Mouse (Mus musculus) telencephalon, adult 2 months (tissue): ENCODE results near the gene Ophn1.

Experiments
- DNase-seq: peaks from one replicate; pipeline ENCODE4 v3.0.0-alpha.2; 2011; ENCODE audit warnings: low read depth, low spot score

Gene Ophn1

DNA sequence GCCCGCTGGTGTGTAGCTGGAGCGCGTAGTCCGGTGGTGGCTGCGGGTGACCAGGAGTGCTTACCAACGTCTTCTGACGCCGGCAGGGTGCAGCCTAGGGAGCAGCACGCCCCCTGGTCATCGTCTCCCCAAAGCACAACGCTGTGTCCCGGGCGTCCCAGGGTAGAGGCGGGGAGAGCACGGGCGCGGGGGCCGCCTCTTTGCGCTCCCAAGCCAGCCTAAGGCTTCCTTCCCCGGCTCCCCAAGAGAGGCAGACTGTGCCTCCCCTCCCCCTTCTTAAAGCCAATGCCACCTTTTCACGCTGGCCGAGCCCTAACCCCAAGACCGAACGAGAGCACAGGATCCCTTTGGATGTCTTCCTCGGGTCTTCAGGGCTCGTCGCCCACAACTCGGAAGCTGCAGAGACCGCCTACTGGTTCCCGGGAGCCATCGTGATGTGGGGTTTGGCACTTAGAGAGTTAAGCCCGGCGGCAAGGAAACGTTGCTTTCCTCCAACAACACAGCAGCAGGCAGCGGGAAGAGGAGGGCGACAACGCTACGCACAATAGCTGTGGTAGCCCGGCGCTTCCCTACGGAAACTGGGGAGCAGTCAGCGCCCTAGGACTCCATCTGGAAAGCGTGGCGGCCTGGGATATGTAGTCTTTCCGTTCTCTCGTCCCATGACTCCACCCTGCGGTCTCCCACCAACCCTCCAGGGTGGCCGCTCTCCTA is at the start of gene Ophn1:
TSS of gene Ophn1 (minus strand) at position 620 of the 711 bp plus-strand sequence.
- DNase-seq, result peak; percentile 74

DNA sequence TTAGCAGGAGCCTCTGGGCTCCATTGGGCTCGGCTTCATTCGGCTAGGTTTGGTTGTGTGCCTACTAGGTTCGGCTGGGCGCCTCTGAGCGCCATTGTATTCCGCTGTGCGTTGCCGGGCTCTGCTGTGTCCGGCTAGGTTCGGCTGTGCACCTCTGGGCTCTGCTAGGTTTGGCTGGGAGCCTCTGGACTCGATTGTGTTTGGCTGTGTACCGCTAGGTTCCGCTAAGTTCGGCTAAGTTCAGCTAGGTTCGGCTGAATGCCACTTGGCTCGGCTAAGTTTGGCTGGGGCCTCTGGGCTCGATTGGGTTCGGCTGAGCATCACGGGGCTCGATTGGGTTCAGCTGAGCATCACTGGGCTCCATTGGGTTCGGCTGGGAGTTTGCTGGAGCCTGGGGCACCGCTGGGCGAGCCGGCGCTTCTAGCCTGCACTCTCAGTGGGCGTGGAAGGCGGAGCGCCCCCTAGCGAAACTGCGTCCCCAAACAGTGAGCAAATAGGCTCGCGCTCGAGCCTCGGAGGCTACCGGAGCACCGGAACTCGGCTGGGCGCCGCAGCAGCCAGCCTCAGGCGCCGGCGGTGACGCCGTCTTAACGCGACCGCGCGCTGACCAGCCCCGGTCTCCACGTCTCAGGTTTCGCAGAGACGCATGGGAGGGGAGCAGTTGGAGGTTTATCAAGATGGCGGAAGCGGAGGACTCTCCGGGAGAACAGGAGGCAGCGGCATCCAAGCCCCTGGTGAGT is 46.9 kb upstream of the Ophn1 start:
- peak; percentile 77 for DNase-seq

DNA sequence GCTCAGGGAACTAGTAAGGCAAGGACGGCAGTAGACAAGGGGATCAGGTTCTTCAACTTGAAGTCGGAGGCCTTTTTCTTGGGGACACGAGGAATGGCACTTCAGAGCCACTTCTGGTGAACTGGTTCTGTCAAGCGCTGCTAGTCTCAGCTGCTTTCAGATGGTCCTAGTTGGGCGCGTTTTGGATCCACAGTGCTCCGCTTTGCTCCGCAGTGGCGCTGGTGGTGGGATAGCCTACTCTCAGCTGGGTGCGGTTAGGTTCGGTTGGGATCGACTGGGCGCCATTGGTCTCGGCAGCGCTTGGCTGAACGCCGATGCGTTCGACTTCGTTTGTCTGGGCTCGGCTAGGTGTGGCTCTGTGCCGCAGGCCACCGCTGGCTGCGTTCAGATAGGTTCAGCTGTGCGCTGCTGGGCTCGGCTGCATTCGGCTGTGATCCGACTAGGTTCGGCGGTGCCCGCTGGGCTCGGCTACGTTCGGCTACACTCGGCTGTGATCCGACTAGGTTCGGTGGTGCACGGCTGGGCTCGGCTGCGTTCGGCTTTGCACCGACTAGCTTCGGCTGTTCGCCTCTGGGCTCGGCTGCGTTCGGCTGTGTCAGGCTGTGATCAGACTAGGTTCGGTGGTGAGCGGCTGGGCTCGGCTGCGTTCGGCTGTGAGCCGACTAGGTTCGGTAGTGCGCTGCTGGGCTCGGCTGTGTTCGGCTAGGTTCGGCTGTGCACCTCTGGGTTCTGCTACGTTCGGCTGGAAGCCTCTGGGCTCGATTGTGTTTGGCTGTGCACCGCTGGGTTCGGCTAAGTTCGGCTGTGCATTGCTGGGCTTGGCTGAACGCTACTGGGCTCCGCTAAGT is 46.1 kb upstream of the Ophn1 start:
- DNase-seq, result peak; percentile 91

DNA sequence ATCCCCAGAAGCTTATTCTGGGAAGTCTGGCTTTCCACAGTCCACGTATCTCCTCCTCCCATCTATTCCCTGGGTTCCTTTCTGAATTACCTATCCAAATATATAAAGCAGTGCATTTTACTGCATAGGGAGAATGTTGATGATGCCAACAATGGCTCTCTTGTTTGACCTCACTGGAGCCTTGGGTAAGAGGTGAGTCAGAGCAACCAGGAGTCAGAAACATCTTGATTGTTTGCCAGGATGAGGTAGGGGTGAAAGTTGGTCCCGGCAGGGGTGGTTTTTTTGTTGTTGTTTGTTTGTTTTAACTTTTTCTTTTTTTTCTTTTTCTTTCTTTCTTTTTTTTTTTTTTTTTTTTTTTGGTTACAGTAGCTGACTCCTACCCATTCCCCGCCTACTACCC is 45.3 kb upstream of the Ophn1 start, which contains the start of gene Yipf6:
TSS of gene Yipf6 (plus strand) at position 216 of the 400 bp plus-strand sequence.
- no peak for DNase-seq

DNA sequence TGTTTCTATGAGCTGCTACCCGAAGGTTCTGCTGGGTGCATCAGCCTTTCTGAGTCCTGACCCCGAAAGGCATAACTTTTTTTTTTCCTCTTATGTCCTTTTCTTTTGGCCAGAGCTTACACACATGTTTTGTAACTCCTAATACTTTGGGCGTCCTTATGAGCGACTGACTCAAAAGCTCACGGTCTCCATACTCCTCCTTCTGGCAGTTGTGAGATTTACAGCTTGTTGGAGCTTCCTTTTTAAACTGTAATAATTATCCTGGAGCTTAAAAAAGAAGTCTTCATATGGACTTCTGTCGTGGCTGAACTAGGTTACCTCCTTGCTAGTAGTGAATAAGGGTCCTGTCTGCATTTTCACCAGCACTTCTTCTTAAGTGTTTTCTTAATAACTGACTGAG is 28.6 kb upstream of the Ophn1 start:
- peak; percentile 23 for DNase-seq

- DNase-seq, result no peak
Observed at GRCm38 (mm10) chrX:98908910-98909309, 18.1 kb upstream of the Ophn1 start.

GRCm38 (mm10) chrX:98904226-98904625 is 13.4 kb upstream of the Ophn1 start:
- DNase-seq, result no peak

- DNase-seq, result no peak
Observed at GRCm38 (mm10) chrX:98898307-98898706, 7.5 kb upstream of the Ophn1 start.

DNA sequence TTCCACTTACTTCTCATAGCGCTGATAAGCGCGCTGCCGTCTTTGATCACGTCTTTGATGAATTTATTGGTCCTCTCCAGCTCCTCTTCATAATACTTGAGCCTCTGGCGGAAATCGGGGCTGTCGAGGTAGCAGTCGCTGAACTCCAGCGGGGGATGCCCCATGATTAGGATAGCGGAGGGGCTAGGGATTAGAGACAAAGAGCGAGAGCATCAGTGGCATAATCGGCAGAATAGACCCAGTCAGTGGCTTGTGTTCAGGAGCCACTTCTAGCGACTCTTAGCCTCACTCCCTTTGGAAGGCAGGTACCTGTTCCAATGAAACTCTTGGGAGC is 786 bp downstream of the Ophn1 start:
- DNase-seq, result no peak

GRCm38 (mm10) chrX:98881983-98882382 is 8.8 kb downstream of the Ophn1 start:
- DNase-seq, result no peak

DNA sequence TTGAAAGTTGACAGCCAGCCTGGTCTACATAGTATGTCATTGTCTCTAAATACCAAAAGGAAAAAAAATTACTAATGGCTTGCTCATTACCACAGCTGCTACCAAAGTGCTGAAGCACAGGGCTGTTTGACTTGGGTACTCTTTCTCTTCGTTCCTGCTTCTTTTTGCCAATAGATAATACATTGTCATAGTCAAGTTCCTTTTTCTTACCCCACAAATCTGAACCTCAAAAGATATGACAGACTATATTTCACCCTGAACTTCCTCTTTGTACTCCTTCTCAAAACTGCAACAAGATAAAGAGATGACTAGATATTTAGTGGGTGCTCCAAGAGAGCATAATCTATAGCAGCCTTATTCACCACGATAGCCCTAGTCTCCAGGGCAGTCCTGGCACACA is 9.7 kb downstream of the Ophn1 start:
- no peak for DNase-seq

DNA sequence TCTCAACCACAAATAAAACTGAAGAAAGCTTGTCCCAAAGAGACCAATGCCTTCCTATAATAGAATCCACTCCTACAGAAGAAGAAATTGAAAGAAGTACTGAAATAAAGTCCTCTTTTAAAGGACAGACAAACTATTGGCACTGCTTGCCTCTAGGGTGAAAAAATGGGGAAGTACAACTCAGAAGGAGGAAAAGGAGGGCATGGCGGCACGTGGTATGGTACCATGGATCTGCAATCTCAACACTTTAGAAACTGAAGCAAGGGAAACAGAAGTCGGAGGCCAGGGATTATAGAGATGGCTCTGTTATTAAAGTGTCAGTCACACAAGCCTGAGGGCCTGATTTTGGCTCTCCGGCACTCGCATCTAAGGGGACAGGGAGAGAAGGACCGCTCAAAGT is 10.5 kb downstream of the Ophn1 start:
- DNase-seq, result no peak

GRCm38 (mm10) chrX:98875144-98875543 is 15.7 kb downstream of the Ophn1 start:
- no peak for DNase-seq

GRCm38 (mm10) chrX:98874086-98874485 is 16.7 kb downstream of the Ophn1 start:
- DNase-seq, result no peak

DNA sequence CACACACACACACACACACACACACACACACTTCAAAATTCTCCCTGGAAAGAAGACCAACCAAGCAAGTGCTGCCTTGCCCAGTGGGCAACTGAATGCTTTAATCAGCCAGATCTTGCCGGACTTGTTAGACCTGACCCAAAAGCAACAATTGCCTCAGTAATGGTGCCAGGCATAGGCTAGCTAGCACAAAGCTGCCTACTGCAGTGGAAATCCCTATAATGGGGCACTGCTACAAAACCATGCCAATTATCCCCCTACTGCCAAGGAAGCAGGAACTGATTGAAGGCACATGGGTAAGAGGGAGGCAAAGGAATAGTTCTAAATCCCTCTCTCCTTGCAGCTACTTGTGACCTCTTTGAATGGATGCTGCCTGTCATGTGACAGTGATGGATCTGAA is 18.8 kb downstream of the Ophn1 start:
- DNase-seq, result no peak

GRCm38 (mm10) chrX:98870541-98870940 is 20.3 kb downstream of the Ophn1 start:
- no peak for DNase-seq

DNA sequence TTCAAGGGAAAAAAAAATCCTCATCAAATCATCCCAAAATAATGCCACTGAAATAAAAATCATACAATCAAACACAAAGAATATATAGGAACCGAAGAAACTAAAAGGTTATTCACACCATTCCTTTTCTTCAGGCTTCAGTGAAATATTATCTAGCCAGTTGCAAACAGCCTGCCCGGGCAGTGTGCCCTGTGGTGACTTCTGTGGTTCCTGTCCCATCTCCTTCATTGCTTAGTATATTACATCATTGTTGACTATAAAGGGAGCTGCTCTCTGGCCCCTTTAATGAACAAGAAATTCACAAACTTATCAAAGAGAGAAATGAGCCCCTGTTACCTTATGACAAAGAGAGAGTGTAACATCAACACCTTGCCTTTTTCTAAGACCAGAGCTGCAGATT is 21.1 kb downstream of the Ophn1 start:
- DNase-seq, result no peak

DNA sequence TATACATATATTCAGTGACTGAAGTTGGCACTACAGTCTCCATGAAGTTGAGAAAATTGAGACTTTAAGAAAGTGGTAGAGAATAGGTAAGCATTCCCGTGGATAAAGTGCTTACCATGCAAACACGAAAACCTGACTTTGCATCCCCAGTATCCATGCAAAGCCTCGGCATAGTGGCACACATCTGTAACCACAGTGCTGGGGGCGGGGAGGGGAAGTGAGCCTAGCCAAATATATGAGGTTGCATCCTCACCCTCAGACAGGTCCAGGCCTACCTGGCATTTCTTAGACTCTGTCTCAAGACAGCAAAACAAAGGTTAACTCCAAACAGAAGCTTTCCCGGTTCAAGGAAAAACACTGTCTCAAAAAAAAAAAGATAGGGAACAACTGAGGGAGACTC is 21.7 kb downstream of the Ophn1 start:
- DNase-seq, result no peak

- DNase-seq, result peak; percentile 6
Observed at GRCm38 (mm10) chrX:98860167-98860566, 30.7 kb downstream of the Ophn1 start.

- no peak for DNase-seq
Observed at GRCm38 (mm10) chrX:98856046-98856445, 34.8 kb downstream of the Ophn1 start.

GRCm38 (mm10) chrX:98850869-98851268 is 40.0 kb downstream of the Ophn1 start:
- DNase-seq, result no peak

GRCm38 (mm10) chrX:98841606-98842005 is 49.2 kb downstream of the Ophn1 start:
- DNase-seq, result no peak
